In the genomic region with DNA sequence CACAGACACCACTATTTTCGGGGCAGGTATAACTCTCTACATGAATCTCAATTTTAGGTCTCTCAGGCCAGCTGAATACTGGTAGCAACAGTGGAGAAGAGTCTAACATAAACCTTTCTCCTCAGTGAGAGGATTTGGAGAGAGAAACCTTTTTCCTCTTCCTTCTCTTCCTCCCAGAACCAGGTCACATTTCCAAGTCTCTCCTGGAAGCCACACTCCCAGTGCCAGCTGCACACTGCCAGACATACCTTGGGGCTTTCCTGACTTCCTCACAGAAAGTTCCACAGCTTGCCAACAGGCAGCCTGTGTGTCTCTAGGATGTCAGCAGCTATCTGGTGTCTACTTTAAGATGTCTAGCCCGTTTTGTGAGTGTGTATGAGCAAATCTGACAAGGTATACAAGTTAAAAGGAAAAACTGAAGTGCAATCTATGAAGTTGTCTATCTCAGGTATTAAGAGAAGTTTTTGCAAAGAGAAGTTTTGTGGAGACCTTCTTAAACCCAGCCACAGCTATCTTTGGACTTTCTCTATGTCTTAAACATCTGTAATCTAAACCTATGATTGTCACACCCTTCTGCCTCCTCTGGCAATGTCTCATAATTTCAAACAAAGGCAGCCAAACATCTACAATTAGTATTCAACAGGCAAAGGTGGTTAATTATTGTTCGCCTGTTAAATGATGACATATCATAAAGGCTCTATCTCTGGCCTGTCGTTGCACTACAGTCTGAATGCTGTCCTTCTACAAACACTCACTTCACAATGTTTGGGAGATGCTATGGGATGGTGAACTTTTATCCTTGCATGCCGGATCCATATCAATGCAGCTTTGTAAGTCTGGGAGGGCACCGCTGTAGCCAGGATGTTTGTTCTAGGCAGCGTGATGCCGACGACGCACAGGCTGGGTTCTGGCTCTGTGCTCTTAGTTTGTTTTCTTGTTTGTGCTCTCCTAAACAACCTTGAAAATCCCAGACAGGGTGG, we compare ENCODE assay signal across 11 mouse cellular contexts.
DNase-seq lines count a peak whose midpoint lies in the region; ATAC-seq and TF ChIP-seq lines count a peak whose summit lies in the region.
"Had no signal": no experiment of that assay in that cellular context is flagged by ENCODE, and none has a peak within 500 bp of the region (broad histone marks: within the 10 kb centered on the region; RNA-seq: fewer than 3 reads in every experiment).

No protein-coding gene starts in this region.

- intact Hi-C loops in left cerebral cortex, postnatal 25 days (cut with DNase I): loop anchor here (5.0 to 10.0 kb wide), 7 partner anchors 196 to 1936 kb away; a partner anchor contains a TSS

- H3K4me3 ChIP-seq in layer of hippocampus, adult 2 months: peak overlapping the region; percentile 88
- H3K4me3 ChIP-seq in forebrain, embryonic 12.5 days (replicated peaks): peak overlapping the region; percentile 87
- no peak overlapping the region for H3K4me3 ChIP-seq in heart, embryonic 12.5 days

- no peaks in the 10 kb centered on the region for H3K9me3 ChIP-seq in forebrain, embryonic 12.5 days
- no peaks in the 10 kb centered on the region for H3K9me3 ChIP-seq in heart, embryonic 12.5 days (replicated peaks)

- peaks cover 7% of the 10 kb centered on the region for H3K4me1 ChIP-seq in forebrain, embryonic 12.5 days
- H3K4me1 ChIP-seq in heart, embryonic 12.5 days (replicated peaks): peaks cover 14% of the 10 kb centered on the region

- no peak for ATAC-seq in forebrain, embryonic 12.5 days (ENCODE audit: low FRiP score)
- ATAC-seq in heart, embryonic 12.5 days (ENCODE audit: insufficient number of reproducible peaks, low FRiP score): no peak
- ATAC-seq: intestine, embryonic 16.5 days had no signal

- H3K36me3 ChIP-seq in forebrain, embryonic 12.5 days (replicated peaks): no peaks in the 10 kb centered on the region
- no peaks in the 10 kb centered on the region for H3K36me3 ChIP-seq in heart, embryonic 12.5 days

- TF ChIP-seq CTCF in layer of hippocampus, adult 2 months (conservative IDR thresholded peaks at IDR 0.05): no peak

- DNase-seq in layer of hippocampus, adult 2 months (ENCODE audit: low spot score in 2 of 2): no peak
- no peak for DNase-seq in layer of hippocampus, postnatal 25 days (ENCODE audit: extremely low spot score in 1 of 2, low spot score in 1 of 2)
- DNase-seq in left cerebral cortex, postnatal 25 days (ENCODE audit: low spot score in 2 of 2): peak; percentile 54 to 58
- DNase-seq in retina, postnatal 1 day: peak; percentile 20
- DNase-seq in urinary bladder, adult 18-20 months (ENCODE audit: low spot score in 2 of 2): no peak
- no peak for DNase-seq in B cell, adult 2 months
- DNase-seq: liver; right cerebral cortex, postnatal 4 days had no signal

- H3K27me3 ChIP-seq in forebrain, embryonic 12.5 days: 0 out of 2 replicates have a peak, but pooled peaks cover 10% of the 10 kb centered on the region
- H3K27me3 ChIP-seq in heart, embryonic 12.5 days (replicated peaks): peaks cover 93% of the 10 kb centered on the region

- 3% methylated on average over 10 of the region's 10 CpGs for WGBS in forebrain, embryonic 12.5 days
- WGBS in heart, embryonic 12.5 days: 5% methylated on average over 10 of the region's 10 CpGs

- H3K4me2 ChIP-seq in forebrain, embryonic 12.5 days: peak overlapping the region; percentile 73
- H3K4me2 ChIP-seq in heart, embryonic 12.5 days: no peak overlapping the region

- peak overlapping the region; percentile 100 for H3K27ac ChIP-seq in layer of hippocampus, adult 2 months
- peak overlapping the region; percentile 100 for H3K27ac ChIP-seq in forebrain, embryonic 12.5 days
- no peak overlapping the region for H3K27ac ChIP-seq in heart, embryonic 12.5 days (ENCODE audit: poor library complexity, severe bottlenecking)

- H3K9ac ChIP-seq in forebrain, embryonic 12.5 days: peak overlapping the region; percentile 100
- no peak overlapping the region for H3K9ac ChIP-seq in heart, embryonic 12.5 days

Comparison
In these comparisons a context has a peak if more than half of its experiments do, and no peak if none do; other contexts are left out.
1. DNase-seq: peak in left cerebral cortex, postnatal 25 days (2 of 2) and retina, postnatal 1 day (single experiment); none in layer of hippocampus, adult 2 months (0 of 2), layer of hippocampus, postnatal 25 days (0 of 2), urinary bladder, adult 18-20 months (0 of 2) and B cell, adult 2 months (0 of 2).